Mouse (Mus musculus): ENCODE measurements at regions not wholly inside any gene's neighbourhood (a gene's known extent, or its start where the extent isn't known, plus 50 kb on each side); places are given as distances from the start of the nearest gene placed in this dataset.

DNA sequence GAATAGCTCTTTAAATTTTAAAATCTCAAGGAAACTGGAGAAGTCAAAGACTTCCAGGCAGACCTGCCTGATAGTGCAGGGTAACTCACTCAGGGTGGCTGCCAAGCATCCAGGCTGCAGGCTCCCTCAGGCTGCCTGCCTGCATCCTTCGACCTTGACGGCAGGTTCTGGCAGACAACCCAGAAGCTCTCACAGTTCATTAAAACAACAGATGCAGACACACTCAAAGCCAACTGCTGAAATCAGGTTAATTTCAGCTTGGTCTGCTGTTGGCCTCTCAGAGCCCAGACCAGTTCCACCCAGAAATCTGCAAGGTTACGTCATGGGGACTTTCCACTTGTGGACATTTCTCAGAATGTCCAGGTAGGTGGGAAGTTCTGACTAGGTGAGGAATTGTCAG lies 109.3 kb upstream of the Frmd4a start:
- TF ChIP-seq CTCF (IDR thresholded peaks at IDR 0.05; ENCODE audit: extremely low read depth, insufficient read depth, low read length) (no peak), POLR2A (IDR thresholded peaks at IDR 0.05; ENCODE audit: extremely low read depth, insufficient read depth, low read length) (no peak)
